Mouse (Mus musculus): ENCODE measurements around the gene Pcolce. TPM values are rescaled to one million over a fixed set of nuclear protein-coding genes. Genes with fewer than 3 reads are reported as not detected.

Gene Pcolce
- polyA plus RNA-seq, 1 experiment, result 98.5 TPM

DNA sequence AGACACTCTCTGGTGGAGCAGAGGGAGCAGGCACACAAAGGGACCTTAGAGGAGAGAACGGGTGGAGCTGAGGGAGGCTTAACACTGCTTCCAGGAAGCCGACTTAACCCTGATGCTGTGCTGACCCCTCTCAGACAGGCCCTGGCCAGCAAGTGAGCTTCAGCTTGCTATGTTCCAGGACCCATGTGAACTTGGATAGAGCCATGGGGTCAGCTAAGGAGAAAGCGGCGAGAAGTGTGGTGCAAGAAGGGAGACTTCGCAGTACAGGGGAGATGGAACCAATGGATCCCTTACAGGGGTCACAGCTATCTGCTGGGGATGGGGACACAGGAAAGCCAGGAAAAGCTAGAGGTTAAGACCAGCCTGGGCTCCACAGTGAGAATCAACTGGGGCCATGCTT is 508 bp downstream of the Pcolce start:
- Histone ChIP-seq H3K4me3 (ENCODE audit: control insufficient read depth, low read depth, low read length) (no peak overlapping the region), H3K4me1 (ENCODE audit: control insufficient read depth, insufficient read depth, low read length) (peaks cover 23% of the 10 kb centered on the region), H3K36me3 (ENCODE audit: control insufficient read depth, insufficient read depth, low read length) (no peaks in the 10 kb centered on the region), H3K27ac (ENCODE audit: control insufficient read depth, insufficient read depth, low read depth, low read length) (peak overlapping the region; percentile 7), H3K27me3 (ENCODE audit: control insufficient read depth, insufficient read depth, low read length) (no peaks in the 10 kb centered on the region)
- TF ChIP-seq CTCF (IDR thresholded peaks at IDR 0.05; ENCODE audit: control insufficient read depth, insufficient read depth, insufficient replicate concordance, low read depth, low read length), result no peak
- TF ChIP-seq POLR2A (IDR thresholded peaks at IDR 0.05; ENCODE audit: control insufficient read depth, low read depth, low read length), result no peak; the same call in 1 of the 2 replicates

DNA sequence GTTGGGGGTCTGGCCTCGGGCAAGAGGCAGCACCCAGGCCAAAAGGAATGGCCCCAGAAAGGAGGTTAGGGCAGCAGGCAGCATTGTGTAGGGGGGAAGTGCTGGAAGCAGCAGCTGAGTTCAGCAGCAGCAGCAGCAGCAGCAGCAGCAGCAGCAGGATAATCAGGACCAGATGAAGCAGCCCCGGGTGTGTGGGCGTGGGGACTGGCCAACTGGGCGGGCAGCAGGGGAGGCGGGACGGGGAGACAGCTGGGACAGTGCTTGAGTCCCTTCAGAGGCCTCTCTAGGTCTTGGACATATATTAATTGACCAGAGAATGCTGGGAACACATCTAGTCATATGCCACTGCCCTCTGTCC is 2.4 kb downstream of the Pcolce start:
- H3K27me3 ChIP-seq (ENCODE audit: control insufficient read depth, insufficient read depth, low read length), result no peaks in the 10 kb centered on the region
- peaks cover 26% of the 10 kb centered on the region for H3K4me1 ChIP-seq (ENCODE audit: control insufficient read depth, insufficient read depth, low read length)
- TF ChIP-seq CTCF (IDR thresholded peaks at IDR 0.05; ENCODE audit: control insufficient read depth, insufficient read depth, insufficient replicate concordance, low read depth, low read length) (no peak), POLR2A (IDR thresholded peaks at IDR 0.05; ENCODE audit: control insufficient read depth, low read depth, low read length) (no peak)
- H3K4me3 ChIP-seq (ENCODE audit: control insufficient read depth, low read depth, low read length), result peak overlapping the region; percentile 35
- H3K27ac ChIP-seq (ENCODE audit: control insufficient read depth, insufficient read depth, low read depth, low read length), result peak overlapping the region; percentile 80
- no peaks in the 10 kb centered on the region for H3K36me3 ChIP-seq (ENCODE audit: control insufficient read depth, insufficient read depth, low read length)

DNA sequence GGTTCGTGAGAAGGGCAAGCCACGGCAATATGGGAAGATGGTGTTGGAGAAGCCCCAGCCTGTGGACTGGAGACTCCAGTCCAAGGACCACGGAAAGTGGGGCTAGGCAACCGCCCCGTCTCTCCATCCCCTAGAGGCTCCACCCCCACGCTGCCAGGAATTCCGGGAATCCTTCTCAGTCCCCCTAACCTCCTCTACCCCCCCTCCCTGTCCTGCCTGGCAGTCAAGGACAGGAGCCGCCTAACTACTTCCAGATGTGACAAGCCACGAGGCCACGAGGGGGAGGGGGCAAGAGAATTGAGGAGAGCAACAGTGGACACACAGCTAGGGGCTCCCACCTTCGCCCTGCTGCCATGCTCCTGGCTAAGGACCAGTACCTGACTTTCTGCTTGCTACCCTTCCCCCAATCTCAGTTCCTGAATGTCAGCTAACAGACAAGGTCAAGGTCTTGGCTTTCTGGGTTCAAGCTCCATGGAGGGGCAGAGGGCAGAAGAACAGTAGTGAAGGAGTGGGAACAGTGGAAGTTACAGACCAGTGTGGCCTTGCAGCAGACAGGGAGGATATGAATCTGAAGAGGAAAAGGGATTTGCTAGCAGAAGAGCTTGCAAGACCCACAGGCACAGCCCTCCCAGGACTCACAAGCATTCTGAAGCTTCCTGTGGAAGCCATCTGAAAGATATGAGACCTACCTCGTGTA is 2.9 kb downstream of the Pcolce start:
- Histone ChIP-seq H3K4me3 (ENCODE audit: control insufficient read depth, low read depth, low read length) (peak overlapping the region; percentile 61), H3K36me3 (ENCODE audit: control insufficient read depth, insufficient read depth, low read length) (no peaks in the 10 kb centered on the region), H3K27ac (ENCODE audit: control insufficient read depth, insufficient read depth, low read depth, low read length) (peak overlapping the region; percentile 80), H3K4me1 (ENCODE audit: control insufficient read depth, insufficient read depth, low read length) (peaks cover 26% of the 10 kb centered on the region), H3K27me3 (ENCODE audit: control insufficient read depth, insufficient read depth, low read length) (no peaks in the 10 kb centered on the region)
- TF ChIP-seq CTCF (IDR thresholded peaks at IDR 0.05; ENCODE audit: control insufficient read depth, insufficient read depth, insufficient replicate concordance, low read depth, low read length) (no peak), POLR2A (IDR thresholded peaks at IDR 0.05; ENCODE audit: control insufficient read depth, low read depth, low read length) (no peak)

DNA sequence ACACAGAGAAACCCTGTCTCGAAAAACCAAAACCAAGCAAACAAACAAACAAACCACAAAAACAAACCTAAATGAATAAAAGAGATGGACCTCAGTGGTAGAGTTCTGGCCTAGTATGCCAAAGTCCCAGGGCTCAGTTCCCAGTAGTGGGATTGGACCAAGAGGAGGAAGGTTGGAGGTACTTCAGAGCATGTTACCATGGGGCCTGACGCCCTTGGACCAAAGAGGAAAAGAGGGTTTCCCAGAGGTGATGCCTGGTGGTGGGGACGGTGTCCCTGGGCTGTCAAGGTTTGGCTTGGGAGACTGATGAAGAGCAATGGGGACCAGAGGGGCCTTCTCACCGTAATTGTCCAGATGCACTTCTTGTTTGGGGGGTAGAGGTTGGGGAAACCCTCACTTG is 3.5 kb downstream of the Pcolce start:
- H3K36me3 ChIP-seq (ENCODE audit: control insufficient read depth, insufficient read depth, low read length), result no peaks in the 10 kb centered on the region
- TF ChIP-seq POLR2A (IDR thresholded peaks at IDR 0.05; ENCODE audit: control insufficient read depth, low read depth, low read length) (no peak), CTCF (IDR thresholded peaks at IDR 0.05; ENCODE audit: control insufficient read depth, insufficient read depth, insufficient replicate concordance, low read depth, low read length) (no peak)
- no peaks in the 10 kb centered on the region for H3K27me3 ChIP-seq (ENCODE audit: control insufficient read depth, insufficient read depth, low read length)
- peaks cover 26% of the 10 kb centered on the region for H3K4me1 ChIP-seq (ENCODE audit: control insufficient read depth, insufficient read depth, low read length)
- peak overlapping the region; percentile 61 for H3K4me3 ChIP-seq (ENCODE audit: control insufficient read depth, low read depth, low read length)
- H3K27ac ChIP-seq (ENCODE audit: control insufficient read depth, insufficient read depth, low read depth, low read length), result peak overlapping the region; percentile 49; the same call in 1 of the 2 replicates

DNA sequence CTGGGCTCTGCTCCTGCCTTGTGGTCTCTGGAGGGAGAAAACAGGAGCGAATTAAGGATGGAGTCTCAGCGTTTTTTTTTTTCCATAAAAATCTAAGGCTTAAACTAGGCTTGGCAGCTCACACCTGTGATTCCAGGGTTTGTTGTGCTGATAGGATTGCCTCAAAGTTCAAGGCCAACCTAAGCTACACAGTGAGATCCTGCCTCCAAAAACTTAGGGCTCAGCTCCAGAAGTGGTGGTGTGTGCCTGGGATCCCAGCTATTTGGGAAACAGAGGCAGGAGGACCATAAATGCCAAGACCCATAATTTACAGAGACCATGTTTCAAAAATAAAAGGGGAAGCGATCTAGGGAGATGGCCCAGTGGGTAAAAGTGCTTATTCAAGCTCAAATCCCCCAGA is 4.3 kb downstream of the Pcolce start:
- Histone ChIP-seq H3K27me3 (ENCODE audit: control insufficient read depth, insufficient read depth, low read length) (no peaks in the 10 kb centered on the region), H3K27ac (ENCODE audit: control insufficient read depth, insufficient read depth, low read depth, low read length) (no peak overlapping the region), H3K36me3 (ENCODE audit: control insufficient read depth, insufficient read depth, low read length) (no peaks in the 10 kb centered on the region), H3K4me1 (ENCODE audit: control insufficient read depth, insufficient read depth, low read length) (peaks cover 26% of the 10 kb centered on the region), H3K4me3 (ENCODE audit: control insufficient read depth, low read depth, low read length) (peak overlapping the region; percentile 30)
- TF ChIP-seq CTCF (IDR thresholded peaks at IDR 0.05; ENCODE audit: control insufficient read depth, insufficient read depth, insufficient replicate concordance, low read depth, low read length), result no peak
- no peak for TF ChIP-seq POLR2A (IDR thresholded peaks at IDR 0.05; ENCODE audit: control insufficient read depth, low read depth, low read length)

DNA sequence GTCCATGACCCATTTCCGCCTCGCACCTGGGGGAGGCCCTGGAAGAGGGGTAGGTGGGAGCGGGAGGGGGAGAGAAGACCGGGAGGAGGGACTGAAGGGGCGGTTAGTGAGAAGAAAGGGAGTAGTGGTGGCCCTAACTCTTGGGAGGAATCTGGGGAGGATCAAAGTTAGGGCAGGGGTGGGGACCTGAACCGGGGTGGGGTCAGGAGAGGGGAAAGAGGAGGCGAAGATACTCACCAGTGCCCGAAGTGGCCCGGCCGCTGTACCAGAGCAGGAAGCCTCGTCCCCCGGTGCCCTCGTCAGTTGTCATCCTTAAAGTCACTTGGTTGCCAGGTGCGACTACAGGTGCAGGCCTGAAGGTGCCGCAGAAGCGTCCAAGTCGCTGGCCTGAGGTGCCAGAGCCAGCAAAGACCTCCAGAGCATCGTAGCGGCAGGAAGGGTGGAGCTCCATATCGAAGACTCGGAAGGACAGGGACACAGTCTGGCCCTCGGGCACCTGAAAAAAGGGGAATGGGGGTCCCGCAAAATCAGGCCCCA is 4.9 kb downstream of the Pcolce start:
- TF ChIP-seq CTCF (IDR thresholded peaks at IDR 0.05; ENCODE audit: control insufficient read depth, insufficient read depth, insufficient replicate concordance, low read depth, low read length) (no peak), POLR2A (IDR thresholded peaks at IDR 0.05; ENCODE audit: control insufficient read depth, low read depth, low read length) (no peak)

DNA sequence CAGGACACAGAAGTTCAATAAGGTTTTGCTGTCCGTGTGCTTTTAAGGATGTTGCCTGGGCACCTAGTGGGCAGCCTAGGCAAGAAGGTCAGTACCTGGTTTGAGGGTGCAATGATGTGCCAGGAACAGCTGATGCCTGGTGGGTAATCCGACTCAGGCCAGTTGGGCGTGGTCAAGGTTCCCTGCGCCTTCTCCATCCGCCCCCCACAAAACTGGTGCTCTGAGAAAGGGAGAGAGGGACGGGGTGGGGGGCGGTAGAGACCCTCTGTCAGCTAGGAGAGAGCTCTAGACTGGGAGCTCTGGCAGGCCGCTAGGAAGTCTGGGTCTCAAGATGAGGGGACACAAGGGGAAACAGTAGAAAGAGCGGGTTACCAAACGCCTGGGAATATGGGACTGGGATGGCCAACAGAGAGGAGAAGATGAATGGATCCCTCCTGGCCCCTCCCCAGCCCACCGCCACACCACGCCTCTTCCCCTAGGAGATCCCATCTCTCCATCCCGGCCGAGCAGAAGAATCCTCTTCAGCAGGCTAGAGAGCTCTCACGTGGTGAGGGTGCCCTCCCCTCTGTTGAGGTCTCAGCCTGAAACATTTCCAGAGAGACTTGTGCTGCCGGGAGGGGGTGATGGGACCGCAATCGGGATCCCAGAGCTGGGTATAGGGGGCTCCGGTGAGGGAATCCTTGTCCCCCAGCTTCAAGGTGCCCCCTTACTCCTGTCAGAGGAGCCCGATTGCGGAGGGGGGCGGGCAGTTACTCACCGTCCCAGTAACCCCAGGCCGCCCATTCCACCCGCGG is 5.5 kb downstream of the Pcolce start:
- Histone ChIP-seq H3K36me3 (ENCODE audit: control insufficient read depth, insufficient read depth, low read length) (no peaks in the 10 kb centered on the region), H3K27ac (ENCODE audit: control insufficient read depth, insufficient read depth, low read depth, low read length) (no peak overlapping the region), H3K27me3 (ENCODE audit: control insufficient read depth, insufficient read depth, low read length) (no peaks in the 10 kb centered on the region), H3K4me1 (ENCODE audit: control insufficient read depth, insufficient read depth, low read length) (peaks cover 26% of the 10 kb centered on the region), H3K4me3 (ENCODE audit: control insufficient read depth, low read depth, low read length) (peak overlapping the region; percentile 50)
- TF ChIP-seq POLR2A (IDR thresholded peaks at IDR 0.05; ENCODE audit: control insufficient read depth, low read depth, low read length) (no peak), CTCF (IDR thresholded peaks at IDR 0.05; ENCODE audit: control insufficient read depth, insufficient read depth, insufficient replicate concordance, low read depth, low read length) (no peak)

More for the DNA sequence above, 4.9 kb downstream of the Pcolce start:
- H3K4me3 ChIP-seq (ENCODE audit: control insufficient read depth, low read depth, low read length), result peak overlapping the region; percentile 50
- H3K4me1 ChIP-seq (ENCODE audit: control insufficient read depth, insufficient read depth, low read length), result peaks cover 26% of the 10 kb centered on the region
- no peaks in the 10 kb centered on the region for H3K36me3 ChIP-seq (ENCODE audit: control insufficient read depth, insufficient read depth, low read length)
- no peaks in the 10 kb centered on the region for H3K27me3 ChIP-seq (ENCODE audit: control insufficient read depth, insufficient read depth, low read length)
- H3K27ac ChIP-seq (ENCODE audit: control insufficient read depth, insufficient read depth, low read depth, low read length), result no peak overlapping the region
